Mouse (Mus musculus) kidney, adult 2 months (tissue): ENCODE measurements around the gene Gprc5d. TPM values are rescaled to one million over a fixed set of nuclear protein-coding genes. Genes with fewer than 3 reads are reported as not detected.

Source experiments
- DNase-seq: peaks from one replicate; pipeline ENCODE4 v3.0.0; 2021
- H3K27ac ChIP-seq: fragments of 200-500 bp; 2 replicates; pipeline ENCODE4 v1.5.1; 2012; ENCODE audit warnings: low read depth, low read length, control low read depth, inconsistent platforms; ENCODE audit not compliant: insufficient read depth
- H3K27me3 ChIP-seq: fragments of 200-500 bp; replicated peaks from 2 replicates; pipeline ENCODE4 v1.6.1; 2012; ENCODE audit warnings: mild to moderate bottlenecking, moderate library complexity, low read length, inconsistent platforms; ENCODE audit not compliant: control insufficient read depth, insufficient read depth
- H3K36me3 ChIP-seq: fragments of 200-500 bp; 2 replicates; pipeline ENCODE4 v1.6.1; 2012; ENCODE audit warnings: mild to moderate bottlenecking, moderate library complexity, low read length, inconsistent platforms; ENCODE audit not compliant: control insufficient read depth, insufficient read depth
- H3K4me1 ChIP-seq: fragments of 200-500 bp; 2 replicates; pipeline ENCODE4 v1.6.1; 2011; ENCODE audit warnings: low read length; ENCODE audit not compliant: control insufficient read depth, insufficient read depth
- H3K4me3 ChIP-seq: fragments of 200-500 bp; 2 replicates; pipeline ENCODE4 v1.5.1; 2011; ENCODE audit warnings: mild to moderate bottlenecking, low read depth, low read length, control low read depth; ENCODE audit not compliant: insufficient read depth
- CTCF ChIP-seq: fragments of 200-500 bp; conservative IDR thresholded peaks from 2 replicates; pipeline ENCODE4 v1.5.1; 2011; ENCODE audit warnings: low read depth, mild to moderate bottlenecking, control low read depth, low read length, moderate library complexity, mixed read lengths; ENCODE audit not compliant: insufficient read depth, insufficient read length
- POLR2A ChIP-seq: fragments of 200-500 bp; IDR thresholded peaks from one replicate; pipeline ENCODE4 v1.6.1; 2011; ENCODE audit warnings: low read depth, low read length, control low read depth
- WGBS: fragments of 180-500 bp; shearing (Covaris S2); methylation state at CpG from one replicate; pipeline ENCODE4 v1.1.7; 2018; 5-methylcytosine and 5-hydroxymethylcytosine counted together
- polyA plus RNA-seq: library from polyadenylated mRNA; depleted of rRNA; stranded (reverse); fragments of >200 nt; gene quantifications from 2 replicates; pipeline ENCODE4 v1.2.3, GENCODE M21; 2012

Gene Gprc5d
- polyA plus RNA-seq, 1 experiment: 0.09 TPM

- no peaks in the 10 kb centered on the region for H3K27me3 ChIP-seq
- WGBS: 92% methylated on average over 5 of the region's 5 CpGs
- no peak for DNase-seq
- TF ChIP-seq POLR2A (no peak), CTCF (no peak)
- H3K27ac ChIP-seq: no peak overlapping the region
- H3K36me3 ChIP-seq: no peaks in the 10 kb centered on the region
- no peak overlapping the region for H3K4me3 ChIP-seq
- H3K4me1 ChIP-seq: no peaks in the 10 kb centered on the region
Observed at GRCm38 (mm10) chr6:135145976-135146375, 27.9 kb upstream of the Gprc5d start.

- H3K27ac ChIP-seq: no peak overlapping the region
- DNase-seq: peak; percentile 42
- peak; percentile 80 for TF ChIP-seq CTCF
- no peak for TF ChIP-seq POLR2A
- under 1% methylated on average over 3 of the region's 3 CpGs for WGBS
- H3K4me3 ChIP-seq: no peak overlapping the region
- H3K27me3 ChIP-seq: no peaks in the 10 kb centered on the region
- H3K4me1 ChIP-seq: no peaks in the 10 kb centered on the region
- no peaks in the 10 kb centered on the region for H3K36me3 ChIP-seq
Observed at GRCm38 (mm10) chr6:135144516-135144915, 26.4 kb upstream of the Gprc5d start.

GRCm38 (mm10) chr6:135143151-135143550 lies 25.1 kb upstream of the Gprc5d start:
- DNase-seq: no peak

GRCm38 (mm10) chr6:135141451-135142147 lies 23.5 kb upstream of the Gprc5d start:
- Histone ChIP-seq H3K27ac (no peak overlapping the region), H3K4me1 (no peaks in the 10 kb centered on the region), H3K27me3 (no peaks in the 10 kb centered on the region), H3K4me3 (no peak overlapping the region), H3K36me3 (no peaks in the 10 kb centered on the region; the same call in 1 of the 2 replicates)
- 72% methylated on average over 16 of the region's 16 CpGs for WGBS
- TF ChIP-seq CTCF (no peak), POLR2A (no peak)
- DNase-seq: no peak

More at GRCm38 (mm10) chr6:135143151-135143550, 25.1 kb upstream of the Gprc5d start:
- Histone ChIP-seq H3K4me3 (no peak overlapping the region), H3K36me3 (no peaks in the 10 kb centered on the region), H3K4me1 (no peaks in the 10 kb centered on the region), H3K27me3 (no peaks in the 10 kb centered on the region), H3K27ac (no peak overlapping the region)
- TF ChIP-seq CTCF (no peak), POLR2A (no peak)
- 97% methylated on average over 5 of the region's 5 CpGs for WGBS

- Histone ChIP-seq H3K36me3 (no peaks in the 10 kb centered on the region; the same call in 1 of the 2 replicates), H3K27ac (no peak overlapping the region), H3K4me3 (no peak overlapping the region), H3K4me1 (no peaks in the 10 kb centered on the region), H3K27me3 (no peaks in the 10 kb centered on the region)
- TF ChIP-seq POLR2A (no peak), CTCF (no peak)
- 46% methylated on average over 14 of the region's 14 CpGs for WGBS
- peak; percentile 10 for DNase-seq
Observed at GRCm38 (mm10) chr6:135138746-135139145, 20.7 kb upstream of the Gprc5d start.

GRCm38 (mm10) chr6:135138207-135138606 lies 20.1 kb upstream of the Gprc5d start:
- Histone ChIP-seq H3K4me1 (no peaks in the 10 kb centered on the region), H3K27ac (no peak overlapping the region), H3K4me3 (no peak overlapping the region), H3K36me3 (no peaks in the 10 kb centered on the region; the same call in 1 of the 2 replicates), H3K27me3 (no peaks in the 10 kb centered on the region)
- no peak for DNase-seq
- TF ChIP-seq CTCF: no peak
- 63% methylated on average over 7 of the region's 7 CpGs for WGBS

GRCm38 (mm10) chr6:135137736-135138135 lies 19.7 kb upstream of the Gprc5d start:
- H3K4me3 ChIP-seq: no peak overlapping the region

More at GRCm38 (mm10) chr6:135137736-135138135, 19.7 kb upstream of the Gprc5d start:
- peak; percentile 34 for DNase-seq
- no peak overlapping the region for H3K27ac ChIP-seq
- no peaks in the 10 kb centered on the region; the same call in 1 of the 2 replicates for H3K36me3 ChIP-seq
- H3K27me3 ChIP-seq: no peaks in the 10 kb centered on the region
- WGBS: 54% methylated on average over 9 of the region's 9 CpGs
- no peaks in the 10 kb centered on the region for H3K4me1 ChIP-seq
- no peak for TF ChIP-seq CTCF
- no peak for TF ChIP-seq POLR2A
